Mouse (Mus musculus): Measurements from ENCODE around the gene Hscb.

Hscb gene

DNA sequence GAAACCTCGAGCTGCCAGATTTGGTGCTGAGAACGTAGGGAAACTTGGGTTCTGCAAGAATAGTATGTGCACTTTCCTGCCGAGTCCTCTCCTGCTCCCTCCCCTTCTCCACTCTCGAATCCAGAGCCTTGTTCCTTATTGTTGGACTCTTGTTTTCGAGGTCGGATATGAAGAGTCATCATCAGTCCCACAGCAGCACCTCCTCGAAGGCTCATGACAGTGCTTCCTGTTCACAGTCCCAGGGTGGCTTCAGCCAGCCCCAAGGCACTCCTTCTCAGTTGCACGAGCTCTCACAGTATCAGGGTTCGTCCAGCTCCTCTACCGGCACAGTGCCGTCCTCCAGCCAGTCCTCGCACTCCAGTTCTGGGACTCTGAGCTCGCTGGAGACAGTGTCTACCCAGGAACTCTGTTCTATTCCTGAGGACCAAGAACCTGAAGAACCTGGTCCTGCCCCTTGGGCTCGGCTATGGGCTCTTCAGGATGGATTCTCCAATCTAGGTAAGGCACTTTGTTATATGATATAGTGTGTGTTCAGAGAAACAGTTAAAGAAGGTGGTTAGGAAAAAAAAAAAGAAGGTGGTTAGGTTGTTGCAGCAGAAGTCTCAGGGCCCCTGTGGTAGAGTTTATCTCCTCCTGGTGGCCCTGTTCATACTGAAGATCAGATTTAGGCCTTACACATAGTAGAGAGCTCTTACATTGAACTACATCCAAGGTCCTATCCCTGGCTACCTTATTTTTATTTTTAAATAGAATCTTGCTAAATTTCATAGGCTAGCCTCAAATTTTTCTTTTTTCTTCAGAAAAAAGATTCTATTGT is 1.7 kb upstream of the Hscb start:
- no peak for TF ChIP-seq GATA4 (IDR thresholded peaks at IDR 0.05; ENCODE audit: insufficient replicate concordance, low read length)

DNA sequence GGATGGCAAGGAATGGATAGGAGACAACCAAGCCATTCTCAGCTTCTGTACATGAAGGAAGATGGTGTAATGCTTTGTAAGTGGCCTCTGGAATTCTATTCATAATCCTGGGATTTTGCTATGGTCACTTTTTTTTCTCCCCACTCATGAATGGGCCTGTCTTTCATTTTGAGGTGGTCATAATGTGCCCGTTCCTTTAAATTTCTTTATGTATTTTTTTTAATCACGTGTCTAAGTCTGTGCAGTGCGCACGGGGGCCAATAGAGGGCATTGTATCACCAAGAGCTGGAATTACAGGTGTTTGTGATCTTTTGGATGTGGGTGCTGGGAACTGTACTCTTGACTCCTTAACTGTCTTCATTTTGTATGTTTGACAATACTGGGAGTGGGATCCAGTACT is 888 bp upstream of the Hscb start:
- TF ChIP-seq GATA4 (IDR thresholded peaks at IDR 0.05; ENCODE audit: insufficient replicate concordance, low read length) = no peak

DNA sequence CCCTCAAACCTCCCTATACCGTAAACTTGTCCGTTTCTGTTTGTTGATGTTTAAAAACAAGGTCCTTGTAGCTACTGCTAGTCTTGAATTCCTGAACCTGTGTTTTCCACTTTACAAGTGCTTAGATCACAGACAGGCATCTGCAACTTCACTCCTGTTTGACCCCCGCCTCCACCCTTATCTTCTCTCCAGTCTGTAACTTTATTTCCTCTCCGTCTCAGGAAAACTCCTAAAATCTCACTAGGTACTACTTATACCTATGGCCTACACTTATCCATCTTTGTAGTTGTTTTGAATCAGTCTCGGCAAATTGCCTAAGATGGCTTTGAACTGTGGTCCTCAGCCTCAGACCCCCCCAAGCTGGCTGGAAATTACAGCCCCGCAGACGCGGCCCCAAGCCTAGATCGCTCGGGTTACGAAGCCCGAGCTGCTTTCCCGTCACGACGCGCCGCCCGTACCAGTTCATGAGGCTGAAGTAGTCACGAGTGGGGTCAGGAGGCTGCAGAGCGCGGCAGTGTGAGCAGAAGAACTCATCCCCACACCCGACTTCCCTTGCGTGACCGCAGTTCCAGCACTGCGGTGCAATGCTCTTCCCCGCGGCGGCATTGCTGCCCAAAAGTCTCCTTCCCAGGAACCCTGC is 419 bp downstream of the Hscb start:
- TF ChIP-seq GATA4 (IDR thresholded peaks at IDR 0.05; ENCODE audit: insufficient replicate concordance, low read length) = no peak

DNA sequence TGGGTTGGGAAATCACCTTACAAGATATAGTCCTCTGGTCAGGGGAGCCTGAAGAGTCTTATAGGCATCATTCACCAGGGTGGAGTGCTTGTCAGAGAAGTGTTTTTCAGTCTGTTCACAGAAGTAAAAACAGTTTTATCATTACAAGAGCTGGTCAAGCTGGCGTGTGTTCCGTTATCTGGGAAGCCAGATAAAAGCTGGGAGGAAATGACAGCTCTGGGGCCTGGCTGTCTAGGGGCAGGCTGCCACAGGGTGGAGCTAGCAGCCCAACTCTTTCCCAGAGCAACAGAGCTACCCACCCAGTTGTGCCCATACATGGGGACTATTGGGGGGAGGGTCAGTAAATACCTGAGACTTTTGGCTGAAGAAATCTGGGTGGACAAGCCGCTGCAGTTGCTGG is 3.6 kb downstream of the Hscb start:
- TF ChIP-seq GATA4 (IDR thresholded peaks at IDR 0.05; ENCODE audit: insufficient replicate concordance, low read length) = peak; percentile 73; the same call in 1 of the 2 replicates

DNA sequence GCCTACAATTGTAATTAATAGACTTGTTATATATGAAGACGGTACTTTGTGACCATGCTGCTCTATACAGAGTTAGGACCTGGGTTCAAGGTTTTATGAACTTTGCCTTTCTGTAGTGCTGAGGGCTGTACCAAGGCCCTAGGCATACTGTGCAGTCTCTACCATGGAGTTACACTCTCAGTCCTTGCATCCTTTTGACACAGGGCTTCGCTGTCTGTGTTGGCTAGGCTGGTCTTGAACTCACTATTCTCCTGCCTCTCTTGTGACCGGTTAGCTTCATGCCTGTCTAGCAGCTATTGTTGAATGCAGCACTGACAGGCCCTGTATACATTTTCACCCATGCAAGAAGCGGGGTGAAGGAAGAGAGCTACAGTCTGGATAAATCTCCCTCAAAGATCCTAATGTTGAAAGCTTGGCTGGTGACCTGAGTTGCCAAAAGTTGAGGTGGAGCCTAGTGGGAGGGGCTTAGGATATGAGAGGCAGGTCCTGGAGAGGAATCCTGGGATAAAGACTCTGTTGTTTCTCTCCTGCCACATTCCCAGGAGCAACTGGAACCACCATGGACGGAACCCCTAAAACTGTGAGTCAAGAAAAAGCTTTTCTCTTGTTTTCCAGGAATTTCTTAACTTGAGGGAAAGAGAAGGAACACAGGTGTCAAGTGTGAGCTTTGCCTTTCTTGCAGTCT is 8.4 kb downstream of the Hscb start:
- no peak for TF ChIP-seq GATA4 (IDR thresholded peaks at IDR 0.05; ENCODE audit: insufficient replicate concordance, low read length)

DNA sequence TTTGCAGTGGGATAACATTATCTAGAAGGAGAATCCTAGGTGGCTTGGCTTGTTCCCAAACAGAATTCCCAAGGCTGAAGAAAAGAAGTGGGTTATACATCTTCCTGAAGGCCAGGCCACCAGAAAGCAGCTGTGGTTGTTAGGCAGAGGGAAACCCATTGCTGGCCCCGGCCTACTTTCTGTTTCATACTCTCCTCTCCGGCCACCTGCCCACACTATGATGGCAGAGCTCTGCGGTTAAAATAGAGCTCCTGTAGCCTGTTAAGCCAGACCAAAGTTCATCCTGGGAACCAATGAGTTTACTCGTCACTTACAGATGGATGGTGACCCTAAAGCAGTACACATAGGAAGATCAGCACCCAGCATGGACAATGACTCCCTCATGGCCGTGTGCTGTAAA is 12.0 kb downstream of the Hscb start:
- TF ChIP-seq GATA4 (IDR thresholded peaks at IDR 0.05; ENCODE audit: insufficient replicate concordance, low read length) = no peak

DNA sequence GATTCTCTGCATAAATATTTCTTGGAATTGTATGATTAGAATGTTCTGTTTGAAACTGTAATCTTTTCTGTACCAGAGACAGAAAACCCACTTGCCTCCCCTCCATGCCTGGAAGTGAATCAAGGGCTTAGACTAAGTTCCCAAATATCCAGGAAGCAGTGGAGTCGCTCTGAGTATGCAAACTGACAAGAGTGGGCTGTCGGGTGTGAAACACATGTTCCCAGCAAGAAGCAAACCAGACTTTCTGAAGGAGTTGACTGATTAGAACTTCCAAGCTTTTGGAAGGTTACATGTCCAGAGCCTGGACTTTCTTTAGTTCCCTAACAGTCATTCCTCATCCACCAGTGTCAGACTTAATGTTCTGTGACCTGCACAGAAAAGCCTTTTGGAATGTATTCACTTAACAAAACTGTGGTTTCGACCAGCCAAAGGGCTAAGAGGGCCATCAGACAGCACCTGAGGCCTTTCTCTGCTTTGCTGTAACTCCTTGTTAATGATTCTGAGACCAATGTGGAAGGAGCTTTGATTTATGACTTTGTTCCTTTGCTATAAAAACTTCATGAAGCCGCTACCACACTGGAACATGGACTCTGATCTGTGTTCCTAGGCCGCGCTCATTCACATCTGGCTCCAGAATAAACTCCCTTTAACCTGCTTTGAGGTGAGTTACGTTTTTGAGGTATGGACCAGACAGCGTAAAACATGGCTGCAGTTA is 12.6 kb downstream of the Hscb start:
- no peak for TF ChIP-seq GATA4 (IDR thresholded peaks at IDR 0.05; ENCODE audit: insufficient replicate concordance, low read length)

DNA sequence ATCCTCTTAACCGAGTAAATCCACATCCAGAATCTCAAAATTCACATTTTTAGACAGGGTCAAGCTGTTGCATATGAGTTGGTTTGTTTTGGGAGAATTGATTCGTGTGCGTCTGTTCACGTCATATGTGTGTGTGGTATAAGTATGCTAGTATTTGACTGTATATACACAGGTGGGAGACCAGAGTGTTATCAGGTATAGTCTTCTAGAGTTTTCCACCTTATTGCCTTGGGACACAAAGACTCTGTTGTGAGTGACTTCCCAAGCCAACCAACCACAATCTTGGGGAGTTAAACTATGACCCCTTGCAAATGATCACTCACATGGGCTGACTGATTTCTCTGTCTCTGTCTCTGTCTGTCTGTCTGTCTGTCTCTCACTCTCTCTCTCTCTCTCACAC is 15.2 kb downstream of the Hscb start:
- TF ChIP-seq GATA4 (IDR thresholded peaks at IDR 0.05; ENCODE audit: insufficient replicate concordance, low read length) = no peak

DNA sequence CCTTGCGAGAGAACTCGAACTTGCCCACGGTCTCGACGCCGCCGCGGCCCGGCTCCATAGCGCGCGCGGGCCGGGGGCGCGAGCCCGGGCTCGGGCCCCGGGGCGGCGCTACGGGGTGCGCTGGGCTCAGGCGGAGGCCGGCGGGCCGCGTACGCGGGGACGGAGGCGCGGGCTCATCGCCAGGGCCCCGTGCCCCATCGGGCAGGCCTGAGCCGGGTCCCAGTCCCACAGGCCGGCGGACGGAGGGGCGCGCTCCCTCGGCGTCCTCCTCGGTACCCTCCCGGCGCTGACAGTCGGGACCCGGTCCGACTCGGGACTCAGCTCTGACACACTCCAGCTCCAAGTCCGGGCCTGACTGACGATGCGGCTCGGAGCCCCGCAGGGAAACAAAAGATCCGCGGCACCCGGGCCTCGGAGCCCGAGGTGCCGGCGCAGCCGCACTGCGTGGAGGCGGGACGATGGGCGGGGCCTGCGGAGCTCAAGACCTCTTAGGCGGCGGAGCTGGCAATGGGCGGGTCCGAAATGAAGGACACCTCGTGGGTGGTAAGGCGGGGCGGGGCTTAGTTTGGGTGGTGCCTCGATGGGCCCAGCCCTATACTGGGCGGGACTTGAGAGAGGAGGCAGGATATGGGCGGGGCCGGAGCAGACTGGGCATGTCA is 29.8 kb downstream of the Hscb start, which contains the start of gene Ulk1:
TSS of gene Ulk1 (minus strand) at position 431 of the 659 bp plus-strand sequence.
- TF ChIP-seq GATA4 (IDR thresholded peaks at IDR 0.05; ENCODE audit: insufficient replicate concordance, low read length) = no peak

DNA sequence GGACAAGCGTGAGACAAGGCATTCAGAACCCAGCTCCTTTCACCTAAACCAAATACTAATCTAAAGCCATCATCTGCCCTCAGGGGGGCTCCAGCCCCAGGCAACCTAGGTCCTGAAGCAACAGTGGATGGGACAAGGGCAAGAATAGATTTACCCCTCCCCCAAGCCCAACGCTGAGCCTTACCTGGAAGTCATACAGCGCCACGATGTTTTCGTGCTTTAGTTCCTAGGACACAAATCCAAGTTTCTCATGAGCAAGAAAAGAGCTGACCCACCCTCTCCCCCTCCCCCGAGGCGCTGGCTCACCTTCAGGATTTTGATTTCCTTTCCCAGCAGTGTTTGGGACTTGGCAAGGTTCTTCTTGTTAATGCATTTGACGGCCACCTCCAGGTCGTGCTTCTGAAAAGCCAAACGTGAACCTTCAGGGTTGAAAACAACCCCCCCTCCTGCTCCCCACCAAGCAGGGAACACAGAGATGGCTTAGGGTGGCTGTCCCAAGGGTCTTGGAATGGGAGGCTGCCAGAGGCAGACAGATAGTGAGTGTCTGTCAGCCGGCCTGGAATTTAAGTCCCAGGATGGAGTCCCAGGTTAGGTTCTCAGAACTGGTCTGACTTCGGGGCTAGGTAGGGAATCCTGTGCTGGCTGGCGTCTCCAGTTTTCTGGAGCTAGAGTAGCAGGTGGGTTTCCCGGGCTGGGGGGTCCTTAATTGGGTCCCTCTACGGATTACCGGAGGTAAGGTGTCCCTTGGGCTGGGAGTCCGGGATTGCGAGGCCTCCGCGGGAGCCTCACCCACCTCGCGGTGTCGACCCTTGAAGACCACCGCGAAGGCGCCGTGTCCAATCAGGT is 30.5 kb downstream of the Hscb start:
- no peak for TF ChIP-seq GATA4 (IDR thresholded peaks at IDR 0.05; ENCODE audit: insufficient replicate concordance, low read length)

DNA sequence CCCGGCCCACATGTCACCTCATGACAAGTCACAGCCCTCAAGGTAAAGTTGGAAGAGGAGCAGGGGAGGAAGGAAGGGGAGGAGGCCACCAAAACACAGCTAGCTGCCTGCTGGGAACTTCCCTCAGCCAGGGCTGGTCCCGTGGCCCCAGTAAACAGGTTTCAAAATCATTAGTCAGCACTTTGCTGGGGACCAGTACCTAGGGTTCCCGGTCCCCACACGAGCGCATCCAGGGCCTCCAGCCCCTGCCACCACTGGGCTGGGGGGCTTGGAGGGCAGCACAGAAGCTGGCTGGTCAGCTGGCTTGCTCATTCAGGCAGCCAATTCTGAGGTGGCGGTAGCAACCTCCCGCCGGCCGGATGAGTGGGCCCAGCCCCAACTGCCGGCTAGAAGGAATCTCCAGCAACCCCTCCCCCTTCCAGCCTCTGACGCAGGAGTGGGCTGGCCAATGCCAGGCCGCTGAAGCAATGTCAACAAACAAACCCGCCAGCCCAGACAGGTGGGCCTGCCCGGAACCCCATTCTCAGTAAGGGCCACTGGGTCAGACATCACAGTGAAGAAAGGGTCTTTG is 31.4 kb downstream of the Hscb start:
- TF ChIP-seq GATA4 (IDR thresholded peaks at IDR 0.05; ENCODE audit: insufficient replicate concordance, low read length) = no peak; the same call in 1 of the 2 replicates

DNA sequence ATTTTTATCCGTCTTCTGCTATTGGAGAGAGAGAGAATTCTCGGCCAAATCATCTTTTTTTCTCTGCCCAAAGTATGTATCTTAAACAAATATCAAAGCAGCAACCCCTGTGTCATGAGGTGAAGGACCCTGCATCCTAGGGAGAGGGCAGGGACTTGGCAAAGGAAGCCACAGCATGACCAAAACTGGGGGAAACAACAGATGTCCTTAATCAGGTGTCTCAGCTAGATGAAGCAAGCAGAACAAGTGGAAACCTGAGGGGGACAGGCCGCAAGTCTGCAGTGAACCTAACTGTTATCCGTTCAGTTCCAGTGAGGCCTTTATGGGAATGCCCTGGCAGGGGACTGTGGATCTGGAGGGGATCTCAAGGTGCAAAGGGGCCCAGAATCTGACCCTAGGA is 32.1 kb downstream of the Hscb start:
- no peak for TF ChIP-seq GATA4 (IDR thresholded peaks at IDR 0.05; ENCODE audit: insufficient replicate concordance, low read length)

DNA sequence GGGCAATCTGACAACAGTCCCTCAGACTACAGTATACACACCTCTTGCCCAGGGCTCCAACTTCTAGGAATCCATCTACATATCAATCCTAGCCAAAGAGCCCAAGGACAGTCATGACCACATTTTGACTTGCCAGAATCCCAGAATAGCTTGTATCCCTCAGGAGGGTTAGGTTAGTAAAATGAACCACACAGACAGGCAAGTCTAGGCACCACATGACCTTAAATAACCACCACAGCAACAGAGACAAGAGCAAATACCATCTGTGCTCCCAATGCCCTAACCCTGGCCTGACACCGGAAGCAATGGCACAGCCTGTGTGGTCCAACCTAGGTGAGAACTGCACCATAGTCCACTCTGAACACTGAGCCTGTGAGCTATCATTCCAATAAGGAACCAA is 32.9 kb downstream of the Hscb start:
- no peak for TF ChIP-seq GATA4 (IDR thresholded peaks at IDR 0.05; ENCODE audit: insufficient replicate concordance, low read length)

DNA sequence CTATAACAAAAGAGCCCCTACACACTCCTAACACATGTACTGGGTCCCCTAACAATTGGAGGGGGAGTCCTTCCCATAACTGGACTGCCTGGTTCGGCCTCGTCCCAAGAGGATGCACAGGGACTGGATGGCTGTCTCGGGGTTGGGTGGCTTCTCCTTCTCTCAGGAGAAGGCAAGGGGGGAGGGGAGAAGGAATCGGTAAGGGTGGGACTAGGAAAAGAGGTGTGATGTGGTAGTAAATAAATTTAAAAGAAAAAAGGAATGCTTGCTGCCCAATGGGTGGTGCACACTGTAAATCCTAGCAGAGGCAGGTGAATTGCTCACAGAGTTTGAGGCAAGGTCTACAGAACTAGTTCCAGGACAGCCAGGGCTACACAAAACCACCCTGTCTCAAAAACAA is 33.4 kb downstream of the Hscb start:
- TF ChIP-seq GATA4 (IDR thresholded peaks at IDR 0.05; ENCODE audit: insufficient replicate concordance, low read length) = no peak

Data from liver, adult (tissue).